Mouse (Mus musculus) CH12.LX (cell line): ENCODE measurements around the gene Aadacl4. TPM values are rescaled to one million over a fixed set of nuclear protein-coding genes. Genes with fewer than 3 reads are reported as not detected.
"Not testable (repeated sequence)": the region's sequence is repeated elsewhere in the genome, so short reads cannot be mapped to it uniquely, and the experiment has no call there.

Source experiments
- DNase-seq: peaks from one replicate; pipeline ENCODE4 v3.0.0-alpha.2; 2013; ENCODE audit errors: extremely low read depth
- H3K27ac ChIP-seq: 2 replicates; pipeline ENCODE4 v1.5.1; 2012; ENCODE audit warnings: low read depth, mild to moderate bottlenecking, control low read depth, moderate library complexity; ENCODE audit not compliant: insufficient read depth
- H3K27me3 ChIP-seq: replicated peaks from 2 replicates; pipeline ENCODE3; 2012; ENCODE audit warnings: inconsistent platforms
- H3K36me3 ChIP-seq, 2 experiments: replicated peaks in 1 of 2; 2 replicates each; pipeline versions ENCODE3 to v1.6.1; 2012; ENCODE audit warnings: inconsistent platforms in 1 of 2, low read length in 1 of 2, mild to moderate bottlenecking in 1 of 2, mixed read lengths in 1 of 2, moderate library complexity in 1 of 2; ENCODE audit not compliant: control insufficient read depth in 1 of 2, insufficient read depth in 1 of 2
- H3K4me1 ChIP-seq, 2 experiments: 2 replicates each; pipeline ENCODE4 v1.6.1; 2012; ENCODE audit warnings: inconsistent platforms in 1 of 2, moderate library complexity in 1 of 2; ENCODE audit not compliant: insufficient read depth in 2 of 2, control insufficient read depth in 1 of 2
- H3K4me2 ChIP-seq: 2 replicates; pipeline ENCODE4 v1.6.1; 2012; ENCODE audit warnings: low read depth, mild to moderate bottlenecking, control low read depth; ENCODE audit not compliant: poor library complexity, insufficient read depth, severe bottlenecking
- H3K4me3 ChIP-seq, 3 experiments: fragments of 150-350 bp in 1 of 3; sonication (generic) in 1 of 3; replicated peaks in 1 of 3; 2 replicates each; pipeline versions ENCODE3 to v1.5.1; 2011 to 2012; ENCODE audit warnings: low read depth in 2 of 3, low read length in 2 of 3, mild to moderate bottlenecking in 2 of 3, moderate library complexity in 2 of 3, control low read depth in 1 of 3, improper control_type of control experiment in 1 of 3, inconsistent platforms in 1 of 3, mixed read lengths in 1 of 3; ENCODE audit not compliant: poor library complexity in 1 of 3
- H3K79me2 ChIP-seq: replicated peaks from 2 replicates; pipeline ENCODE4 v1.6.1; 2012; ENCODE audit warnings: mild to moderate bottlenecking, moderate library complexity; ENCODE audit not compliant: control insufficient read depth, poor library complexity, insufficient read depth, severe bottlenecking; ENCODE audit errors: extremely low read depth
- H3K9ac ChIP-seq: 2 replicates; pipeline ENCODE4 v1.6.1; 2012; ENCODE audit warnings: low read depth, mild to moderate bottlenecking, control low read depth, moderate library complexity; ENCODE audit not compliant: insufficient read depth
- H3K9me3 ChIP-seq: replicated peaks from 2 replicates; pipeline ENCODE3; 2012; ENCODE audit warnings: low read length, inconsistent platforms, mixed read lengths
- CHD1 ChIP-seq: IDR thresholded peaks from 2 replicates; pipeline ENCODE4 v1.6.1; 2012; ENCODE audit warnings: low read depth, low read length, improper control_type of control experiment, inconsistent platforms
- E2F4 ChIP-seq: IDR thresholded peaks from 2 replicates; pipeline ENCODE4 v1.6.1; 2011; ENCODE audit warnings: low read depth, low read length, improper control_type of control experiment; ENCODE audit not compliant: insufficient replicate concordance
- GABPA ChIP-seq: IDR thresholded peaks from 2 replicates; pipeline ENCODE4 v1.6.1; 2012; ENCODE audit warnings: low read depth, low read length, improper control_type of control experiment, inconsistent platforms; ENCODE audit not compliant: insufficient replicate concordance
- IRF4 ChIP-seq: IDR thresholded peaks from 2 replicates; pipeline ENCODE4 v1.6.1; 2014; ENCODE audit warnings: low read depth, mild to moderate bottlenecking, inconsistent platforms, low read length, improper control_type of control experiment
- KAT2A ChIP-seq: IDR thresholded peaks from 2 replicates; pipeline ENCODE4 v1.6.1; 2012; ENCODE audit warnings: low read length, improper control_type of control experiment, inconsistent platforms; ENCODE audit not compliant: insufficient replicate concordance
- MYC ChIP-seq: IDR thresholded peaks from 2 replicates; pipeline ENCODE4 v1.6.1; 2011; ENCODE audit warnings: low read depth, mild to moderate bottlenecking, improper control_type of control experiment, low read length
- NRF1 ChIP-seq: IDR thresholded peaks from 2 replicates; pipeline ENCODE4 v1.6.1; 2014; ENCODE audit warnings: low read depth, mild to moderate bottlenecking, inconsistent platforms, low read length, improper control_type of control experiment, moderate library complexity
- PAX5 ChIP-seq: IDR thresholded peaks from 2 replicates; pipeline ENCODE4 v1.6.1; 2012; ENCODE audit warnings: low read length, inconsistent platforms, mixed read lengths
- POLR2A ChIP-seq: IDR thresholded peaks from 2 replicates; pipeline ENCODE4 v1.6.1; 2011; ENCODE audit warnings: low read depth, mild to moderate bottlenecking, improper control_type of control experiment, low read length
- POLR2AphosphoS2 ChIP-seq: IDR thresholded peaks from 2 replicates; pipeline ENCODE4 v1.6.1; 2011; ENCODE audit warnings: low read depth, low read length, improper control_type of control experiment
- RAD21 ChIP-seq: IDR thresholded peaks from 2 replicates; pipeline ENCODE4 v1.6.1; 2011; ENCODE audit warnings: low read depth, mild to moderate bottlenecking, low read length, improper control_type of control experiment, moderate library complexity
- SIN3A ChIP-seq: IDR thresholded peaks from 2 replicates; pipeline ENCODE4 v1.6.1; 2012; ENCODE audit warnings: low read length, improper control_type of control experiment, inconsistent platforms
- TBP ChIP-seq: conservative IDR thresholded peaks from 2 replicates; pipeline ENCODE4 v1.6.1; 2011; ENCODE audit warnings: low read depth, low read length, improper control_type of control experiment
- UBTF ChIP-seq: IDR thresholded peaks from 2 replicates; pipeline ENCODE4 v1.6.1; 2012; ENCODE audit warnings: low read depth, mild to moderate bottlenecking, inconsistent platforms, low read length, improper control_type of control experiment, moderate library complexity
- USF1 ChIP-seq: IDR thresholded peaks from 2 replicates; pipeline ENCODE4 v1.6.1; 2014; ENCODE audit warnings: low read depth, mild to moderate bottlenecking, inconsistent platforms, low read length, improper control_type of control experiment
- USF2 ChIP-seq: conservative IDR thresholded peaks from 2 replicates; pipeline ENCODE4 v1.6.1; 2011; ENCODE audit warnings: low read depth, low read length, improper control_type of control experiment
- ZC3H11A ChIP-seq: IDR thresholded peaks from 2 replicates; pipeline ENCODE4 v1.6.1; 2012; ENCODE audit warnings: low read depth, mild to moderate bottlenecking, inconsistent platforms, low read length, improper control_type of control experiment
- ZKSCAN1 ChIP-seq: IDR thresholded peaks from 2 replicates; pipeline ENCODE4 v1.6.1; 2012; ENCODE audit warnings: low read depth, inconsistent platforms, low read length, improper control_type of control experiment, borderline replicate concordance
- dilution Hi-C: fragments of 300-500 bp; cut with MboI; formaldehyde crosslinking; loops from 2 replicates; pipeline ENCODE4 v1.14.3; 2020; ENCODE audit warnings: low sequenced_read_pairs; ENCODE audit not compliant: extremely low pct_unique_long_range_greater_than_20kb, extremely low pct_ligation_motif_present
- in situ Hi-C: fragments of 300-500 bp; cut with MboI; formaldehyde crosslinking; loops from 3 replicates; pipeline ENCODE4 v1.14.3; 2019; ENCODE audit warnings: low sequenced_read_pairs, low pct_ligation_motif_present, low pct_unique_long_range_greater_than_20kb, mixed read lengths
- polyA plus RNA-seq: library from polyadenylated mRNA; unstranded; fragments of >175 nt; gene quantifications from 2 replicates; pipeline ENCODE4 v1.2.1, GENCODE M21; 2012; ENCODE audit warnings: low read depth; ENCODE audit not compliant: insufficient read length
- total RNA-seq, 2 experiments: library from RNA; depleted of rRNA; stranded (reverse); fragments of 300-350 nt in 1 of 2; fragments of >200 nt in 1 of 2; gene quantifications; 2 replicates each; pipeline ENCODE4 v1.2.3; 2012 to 2014

Gene Aadacl4
- total and polyA plus RNA-seq, 3 experiments = not detected

- Histone ChIP-seq H3K4me3 (no peak overlapping the region), H3K27ac (no peak overlapping the region), H3K4me2 (no peak overlapping the region), H3K27me3 (peaks cover 4% of the 10 kb centered on the region), H3K9me3 (no peaks in the 10 kb centered on the region), H3K36me3 (no peaks in the 10 kb centered on the region), H3K9ac (no peak overlapping the region), H3K79me2 (no peaks in the 10 kb centered on the region)
- no peak for DNase-seq
- in situ Hi-C loops = loop anchor here (25.0 kb wide), 1 partner anchor 320 kb away; the partner anchor contains the start of gene Dhrs3
- dilution Hi-C loops = no loop called here
- TF ChIP-seq ZKSCAN1 (no peak), E2F4 (no peak), ZC3H11A (no peak), KAT2A (no peak)
- TF ChIP-seq, all 38 proteins: peak for 0
- H3K4me1 ChIP-seq = no peaks in the 10 kb centered on the region
These were observed 45.8 kb upstream of the Aadacl4 start for GRCm38 (mm10) chr4:144567752-144568151.

- DNase-seq, H3K4me3 ChIP-seq, H3K79me2 ChIP-seq, H3K4me1 ChIP-seq, H3K27me3 ChIP-seq, H3K9ac ChIP-seq, H3K27ac ChIP-seq, H3K36me3 ChIP-seq, H3K4me2 ChIP-seq, H3K9me3 ChIP-seq, dilution Hi-C loops, in situ Hi-C loops: not testable (repeated sequence)
These were observed 27.3 kb upstream of the Aadacl4 start for GRCm38 (mm10) chr4:144586207-144586606.

GRCm38 (mm10) chr4:144592790-144593189 is 20.7 kb upstream of the Aadacl4 start:
- Histone ChIP-seq H3K27me3 (peaks cover 2% of the 10 kb centered on the region), H3K4me3 (no peak overlapping the region), H3K9me3 (no peaks in the 10 kb centered on the region), H3K4me1 (no peaks in the 10 kb centered on the region), H3K79me2 (no peaks in the 10 kb centered on the region), H3K36me3 (no peaks in the 10 kb centered on the region), H3K27ac (no peak overlapping the region), H3K4me2 (no peak overlapping the region), H3K9ac (no peak overlapping the region)
- no peak for TF ChIP-seq USF1
- no peak for TF ChIP-seq RAD21
- DNase-seq = no peak
- dilution Hi-C loops = no loop called here
- in situ Hi-C loops = no loop called here

GRCm38 (mm10) chr4:144614586-144614985 is 1.1 kb downstream of the Aadacl4 start:
- no peaks in the 10 kb centered on the region for H3K4me1 ChIP-seq
- no peaks in the 10 kb centered on the region for H3K36me3 ChIP-seq
- no peak for TF ChIP-seq POLR2A
- TF ChIP-seq RAD21 = no peak
- TF ChIP-seq TBP = no peak
- TF ChIP-seq MYC = no peak
- no peak for TF ChIP-seq USF2
- TF ChIP-seq NRF1 = no peak
- no peak for TF ChIP-seq POLR2AphosphoS2
- TF ChIP-seq UBTF = no peak
- no peak for TF ChIP-seq SIN3A
- TF ChIP-seq CHD1 = no peak
- no peak for TF ChIP-seq USF1
- no peak for TF ChIP-seq IRF4
- no peak for TF ChIP-seq PAX5
- TF ChIP-seq GABPA = no peak
- TF ChIP-seq, all 38 proteins: peak for 0
- Histone ChIP-seq H3K4me3 (no peak overlapping the region), H3K79me2 (no peaks in the 10 kb centered on the region), H3K27me3 (peaks cover 18% of the 10 kb centered on the region), H3K4me2 (no peak overlapping the region), H3K9ac (no peak overlapping the region), H3K9me3 (no peaks in the 10 kb centered on the region), H3K27ac (no peak overlapping the region)
- dilution Hi-C loops (no loop called here), in situ Hi-C loops (no loop called here)
- no peak for DNase-seq
